In genomic region chr10:14774499-14774898, GRCm38 (mm10) we compare ENCODE assay signal across 16 mouse cellular contexts. TPM values are rescaled to one million over a fixed set of nuclear protein-coding genes. Genes with fewer than 3 reads are reported as not detected.
DNase-seq lines count a peak whose midpoint lies in the region; ATAC-seq and TF ChIP-seq lines count a peak whose summit lies in the region.
"Had no signal": no experiment of that assay in that cellular context is flagged by ENCODE, and none has a peak within 500 bp of the region (broad histone marks: within the 10 kb centered on the region; RNA-seq: fewer than 3 reads in every experiment).

No protein-coding gene starts in this region.

- H3K27me3 ChIP-seq in hindbrain, embryonic 14.5 days (ENCODE audit: control insufficient read depth, insufficient read depth, low read length) = no peaks in the 10 kb centered on the region
- no peaks in the 10 kb centered on the region for H3K27me3 ChIP-seq in hindbrain, embryonic 12.5 days
- no peaks in the 10 kb centered on the region for H3K27me3 ChIP-seq in stomach, embryonic 14.5 days (ENCODE audit: control insufficient read depth, insufficient read depth, low read length)
- H3K27me3 ChIP-seq in stomach, postnatal 0 days (ENCODE audit: control insufficient read depth, insufficient read depth, low read length) = no peaks in the 10 kb centered on the region
- H3K27me3 ChIP-seq in forebrain, embryonic 14.5 days (replicated peaks; ENCODE audit: control insufficient read depth, insufficient read depth, low read length) = no peaks in the 10 kb centered on the region
- H3K27me3 ChIP-seq: heart, embryonic 12.5 days had no signal

- peak; percentile 54 for DNase-seq in hindbrain, embryonic 14.5 days (ENCODE audit: low spot score)
- DNase-seq in stomach, postnatal 0 days (ENCODE audit: low spot score) = no peak
- peak; percentile 79 for DNase-seq in forebrain, embryonic 14.5 days (ENCODE audit: low spot score)
- DNase-seq in ovary, postnatal 10 days (ENCODE audit: low spot score) = no peak
- no peak for DNase-seq in liver
- DNase-seq: cerebellum, adult 11 months; heart, postnatal 4 days; kidney, adult 11 months; lung, postnatal 14 days had no signal

- H3K4me1 ChIP-seq in hindbrain, embryonic 14.5 days (replicated peaks; ENCODE audit: control insufficient read depth, insufficient read depth, low read length) = no peaks in the 10 kb centered on the region
- H3K4me1 ChIP-seq in hindbrain, embryonic 12.5 days = no peaks in the 10 kb centered on the region
- H3K4me1 ChIP-seq in stomach, embryonic 14.5 days (ENCODE audit: control insufficient read depth, insufficient read depth, low read length) = no peaks in the 10 kb centered on the region
- H3K4me1 ChIP-seq in stomach, postnatal 0 days (replicated peaks; ENCODE audit: control insufficient read depth, insufficient read depth) = no peaks in the 10 kb centered on the region
- peaks cover 5% of the 10 kb centered on the region; the same call in 1 of the 2 replicates for H3K4me1 ChIP-seq in forebrain, embryonic 14.5 days (ENCODE audit: control insufficient read depth, insufficient read depth, low read length)
- H3K4me1 ChIP-seq: heart, embryonic 12.5 days had no signal

- WGBS in hindbrain, embryonic 14.5 days = 58% methylated on average over 2 of the region's 2 CpGs
- WGBS in hindbrain, embryonic 12.5 days = 58% methylated on average over 2 of the region's 2 CpGs
- WGBS in stomach, embryonic 14.5 days = 45% methylated on average over 2 of the region's 2 CpGs
- 59% methylated on average over 2 of the region's 2 CpGs for WGBS in stomach, postnatal 0 days
- WGBS in forebrain, embryonic 14.5 days = 21% methylated on average over 2 of the region's 2 CpGs

- no peak overlapping the region for H3K9ac ChIP-seq in hindbrain, embryonic 14.5 days
- H3K9ac ChIP-seq in hindbrain, embryonic 12.5 days = no peak overlapping the region
- no peak overlapping the region for H3K9ac ChIP-seq in stomach, embryonic 14.5 days (replicated peaks; ENCODE audit: low read depth, low read length)
- H3K9ac ChIP-seq in stomach, postnatal 0 days (ENCODE audit: low read length) = no peak overlapping the region
- no peak overlapping the region for H3K9ac ChIP-seq in forebrain, embryonic 14.5 days (ENCODE audit: low read length)
- H3K9ac ChIP-seq: heart, embryonic 12.5 days; liver, embryonic 14.5 days had no signal

- no peak overlapping the region for H3K4me3 ChIP-seq in hindbrain, embryonic 14.5 days (replicated peaks; ENCODE audit: low read length)
- H3K4me3 ChIP-seq in hindbrain, embryonic 12.5 days = no peak overlapping the region
- no peak overlapping the region for H3K4me3 ChIP-seq in stomach, embryonic 14.5 days (ENCODE audit: low read depth, low read length)
- H3K4me3 ChIP-seq in stomach, postnatal 0 days (ENCODE audit: low read depth, low read length) = no peak overlapping the region
- H3K4me3 ChIP-seq in forebrain, embryonic 14.5 days (ENCODE audit: low read depth, low read length) = no peak overlapping the region
- H3K4me3 ChIP-seq: heart, embryonic 12.5 days had no signal

- no peaks in the 10 kb centered on the region for H3K9me3 ChIP-seq in hindbrain, embryonic 14.5 days (ENCODE audit: control insufficient read depth, low read length)
- no peaks in the 10 kb centered on the region for H3K9me3 ChIP-seq in hindbrain, embryonic 12.5 days (replicated peaks)
- H3K9me3 ChIP-seq in stomach, embryonic 14.5 days (ENCODE audit: control insufficient read depth, low read depth, low read length) = no peaks in the 10 kb centered on the region
- no peaks in the 10 kb centered on the region for H3K9me3 ChIP-seq in stomach, postnatal 0 days (ENCODE audit: control insufficient read depth, low read length)
- H3K9me3 ChIP-seq in forebrain, embryonic 14.5 days (replicated peaks; ENCODE audit: control insufficient read depth, low read length) = no peaks in the 10 kb centered on the region
- H3K9me3 ChIP-seq: heart, embryonic 12.5 days had no signal

- H3K27ac ChIP-seq in hindbrain, embryonic 14.5 days = no peak overlapping the region
- H3K27ac ChIP-seq in hindbrain, embryonic 12.5 days = no peak overlapping the region
- H3K27ac ChIP-seq in stomach, embryonic 14.5 days (ENCODE audit: low read length) = no peak overlapping the region
- H3K27ac ChIP-seq in stomach, postnatal 0 days (replicated peaks) = no peak overlapping the region
- no peak overlapping the region for H3K27ac ChIP-seq in forebrain, embryonic 14.5 days (ENCODE audit: low read depth, low read length)
- H3K27ac ChIP-seq: liver, embryonic 14.5 days had no signal

- no peak for TF ChIP-seq CTCF in stomach, postnatal 0 days (IDR thresholded peaks at IDR 0.05; ENCODE audit: low read depth)

- ATAC-seq in hindbrain, embryonic 14.5 days (ENCODE audit: low FRiP score) = no peak
- ATAC-seq in hindbrain, embryonic 12.5 days (ENCODE audit: low FRiP score) = no peak
- ATAC-seq in stomach, embryonic 14.5 days (ENCODE audit: insufficient number of reproducible peaks, insufficient read depth, low FRiP score, low read depth) = 0 out of 2 replicates have a peak, but pooled peaks have one; percentile 37
- ATAC-seq in stomach, postnatal 0 days (ENCODE audit: low FRiP score, low TSS enrichment) = no peak
- peak; percentile 67 for ATAC-seq in forebrain, embryonic 14.5 days
- ATAC-seq: activated CD4-positive, CD25-positive, alpha-beta regulatory T cell, adult 4 months had no signal

- no peak overlapping the region for H3K4me2 ChIP-seq in hindbrain, embryonic 14.5 days (replicated peaks)
- H3K4me2 ChIP-seq in hindbrain, embryonic 12.5 days (replicated peaks) = no peak overlapping the region
- no peak overlapping the region for H3K4me2 ChIP-seq in stomach, embryonic 14.5 days (replicated peaks; ENCODE audit: low read depth, low read length)
- no peak overlapping the region for H3K4me2 ChIP-seq in stomach, postnatal 0 days (replicated peaks; ENCODE audit: low read depth)
- H3K4me2 ChIP-seq in forebrain, embryonic 14.5 days (ENCODE audit: low read length) = no peak overlapping the region
- H3K4me2 ChIP-seq: heart, embryonic 12.5 days had no signal

- H3K36me3 ChIP-seq in hindbrain, embryonic 14.5 days (replicated peaks; ENCODE audit: control insufficient read depth, insufficient read depth) = no peaks in the 10 kb centered on the region
- H3K36me3 ChIP-seq in hindbrain, embryonic 12.5 days = no peaks in the 10 kb centered on the region
- no peaks in the 10 kb centered on the region for H3K36me3 ChIP-seq in stomach, embryonic 14.5 days (ENCODE audit: control insufficient read depth, insufficient read depth, low read length)
- no peaks in the 10 kb centered on the region for H3K36me3 ChIP-seq in stomach, postnatal 0 days (ENCODE audit: control insufficient read depth, insufficient read depth, low read length)
- H3K36me3 ChIP-seq in forebrain, embryonic 14.5 days (ENCODE audit: control insufficient read depth, insufficient read depth, low read length) = no peaks in the 10 kb centered on the region
- H3K36me3 ChIP-seq: heart, embryonic 12.5 days had no signal

- no peak for TF ChIP-seq EP300 in stomach, postnatal 0 days (optimal IDR thresholded peaks at IDR 0.05)

RNA-seq across cellular contexts. Expression of gene Gje1, which starts 56.5 kb away (rescaled TPM):
- polyA plus RNA-seq in hindbrain, embryonic 14.5 days (2014; fragmentation: Nextera tagmentation; extraction: Ambion mirVana) = not detected in 2 replicates
- polyA plus RNA-seq in hindbrain, embryonic 12.5 days (2016; fragmentation: Nextera tagmentation; extraction: Ambion mirVana) = not detected in 2 replicates
- not detected in 2 replicates for polyA plus RNA-seq in stomach, embryonic 14.5 days (2014; fragmentation: Nextera tagmentation; extraction: Ambion mirVana)
- polyA plus RNA-seq in stomach, postnatal 0 days (2015; fragmentation: Nextera tagmentation; extraction: Ambion mirVana) = not detected in 2 replicates
- not detected in 2 replicates for polyA plus RNA-seq in forebrain, embryonic 14.5 days (2014; fragmentation: Nextera tagmentation; extraction: Ambion mirVana)
- polyA plus RNA-seq: activated CD4-positive, CD25-positive, alpha-beta regulatory T cell, adult 4 months; frontal cortex, adult 2 months; heart, embryonic 12.5 days; liver, embryonic 14.5 days; urinary bladder, adult 2 months had no signal

Comparison
In these comparisons a context has a peak if more than half of its experiments do, and no peak if none do; other contexts are left out.
1. ATAC-seq: peak in stomach, embryonic 14.5 days (single experiment) and forebrain, embryonic 14.5 days (single experiment); none in hindbrain, embryonic 14.5 days (single experiment), hindbrain, embryonic 12.5 days (single experiment) and stomach, postnatal 0 days (single experiment).
2. DNase-seq: peak in hindbrain, embryonic 14.5 days (single experiment) and forebrain, embryonic 14.5 days (single experiment); none in stomach, postnatal 0 days (single experiment), ovary, postnatal 10 days (single experiment) and liver (single experiment).